Mouse (Mus musculus): ENCODE data around the gene Fbxw4.

DNA sequence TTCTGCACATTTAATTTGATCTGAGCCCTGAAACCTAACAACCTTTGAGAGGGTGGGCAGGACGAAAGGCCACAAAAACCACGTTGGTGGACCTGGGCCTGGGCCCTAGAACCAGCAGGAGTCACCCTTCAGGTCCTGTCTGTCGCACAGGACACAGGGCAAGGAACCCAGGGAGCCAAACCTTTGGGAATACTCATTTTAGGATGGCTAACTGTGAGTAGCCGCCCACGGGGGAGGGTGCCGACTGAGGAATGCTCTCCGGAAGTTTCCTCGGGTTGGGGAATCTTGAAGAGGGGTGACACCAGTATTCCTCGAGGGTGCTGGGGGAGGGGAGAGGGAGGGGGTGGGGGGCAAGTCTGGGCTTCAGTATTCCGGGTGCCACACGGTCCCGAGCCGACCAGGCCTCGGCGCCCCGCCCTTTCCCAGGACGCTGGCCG is 793 bp downstream of the Fbxw4 start:
- TF ChIP-seq POLR2A (IDR thresholded peaks at IDR 0.05; ENCODE audit: borderline replicate concordance, extremely low read depth, insufficient read depth, insufficient read length, poor library complexity, severe bottlenecking) (no peak), CTCF (IDR thresholded peaks at IDR 0.05; ENCODE audit: borderline replicate concordance, extremely low read depth, insufficient read depth, insufficient read length) (no peak)
